Mouse (Mus musculus) neural tube, embryonic 10.5 days (tissue): ENCODE results near the gene Spaca9.

Experiments
- DNase-seq: peaks from one replicate; pipeline ENCODE4 v3.0.0-alpha.2; 2017; ENCODE audit warnings: low spot score; ENCODE audit errors: extremely low spot score

Spaca9 gene

GRCm38 (mm10) chr2:28671438-28671837 is 28.1 kb downstream of the Spaca9 start:
- no peak for DNase-seq

GRCm38 (mm10) chr2:28665818-28666217 is 33.7 kb downstream of the Spaca9 start:
- no peak for DNase-seq

- DNase-seq: no peak
These were observed 36.6 kb downstream of the Spaca9 start for GRCm38 (mm10) chr2:28662891-28663290.

- DNase-seq: no peak
These were observed 43.3 kb downstream of the Spaca9 start for GRCm38 (mm10) chr2:28656216-28656615.

GRCm38 (mm10) chr2:28654295-28654694 is 45.2 kb downstream of the Spaca9 start:
- DNase-seq: no peak

GRCm38 (mm10) chr2:28653351-28653750 is 46.2 kb downstream of the Spaca9 start:
- no peak for DNase-seq

GRCm38 (mm10) chr2:28650526-28650925 is 49.0 kb downstream of the Spaca9 start:
- DNase-seq: no peak

- no peak for DNase-seq
These were observed 56.4 kb downstream of the Spaca9 start for GRCm38 (mm10) chr2:28643081-28643480.
